Mouse (Mus musculus): Measurements from ENCODE around the gene Klhl7.

The Klhl7 gene

GRCm38 (mm10) chr5:24126967-24127366, 26.6 kb downstream of the Klhl7 start:
- in situ Hi-C loops (cut with MboI; ENCODE audit: low pct_unique_long_range_greater_than_20kb in 1 of 2, low sequenced_read_pairs in 2 of 2, unreplicated experiment in 1 of 2), result no loop called here

DNA sequence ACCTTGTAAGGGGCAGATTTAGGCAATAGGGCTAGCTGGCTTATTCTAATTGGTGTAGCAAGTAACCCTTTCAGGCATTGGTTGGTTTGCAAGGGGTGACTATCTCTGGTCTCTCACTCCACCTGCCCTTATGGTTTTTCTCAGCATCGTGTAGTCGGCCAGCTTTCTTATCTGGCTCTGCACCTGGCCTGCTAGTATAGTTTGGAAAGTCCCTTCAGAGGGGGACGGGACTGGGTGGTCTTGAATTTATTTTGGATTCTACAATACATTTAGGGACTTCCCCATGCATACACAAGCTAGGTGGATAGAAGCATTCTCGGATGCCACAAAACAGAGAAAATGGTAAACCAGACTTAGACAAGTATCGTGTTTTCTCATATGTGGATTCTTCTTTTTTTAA, 46.6 kb downstream of the Klhl7 start:
- in situ Hi-C loops (cut with MboI; ENCODE audit: low pct_unique_long_range_greater_than_20kb in 1 of 2, low sequenced_read_pairs in 2 of 2, unreplicated experiment in 1 of 2), result no loop called here

GRCm38 (mm10) chr5:24152199-24152598, 51.8 kb downstream of the Klhl7 start:
- in situ Hi-C loops (cut with MboI; ENCODE audit: low pct_unique_long_range_greater_than_20kb in 1 of 2, low sequenced_read_pairs in 2 of 2, unreplicated experiment in 1 of 2), result no loop called here

GRCm38 (mm10) chr5:24156774-24157173, 56.4 kb downstream of the Klhl7 start:
- in situ Hi-C loops (cut with MboI; ENCODE audit: low pct_unique_long_range_greater_than_20kb in 1 of 2, low sequenced_read_pairs in 2 of 2, unreplicated experiment in 1 of 2), result no loop called here

- in situ Hi-C loops (cut with MboI; ENCODE audit: low pct_unique_long_range_greater_than_20kb in 1 of 2, low sequenced_read_pairs in 2 of 2, unreplicated experiment in 1 of 2), result loop anchor here in 1 of 2 experiments (10.0 kb wide), 1 partner anchor 110 kb away; no protein-coding TSS in a partner anchor
Observed at GRCm38 (mm10) chr5:24164789-24165445, 64.5 kb downstream of the Klhl7 start, which contains the start of gene Nupl2. TSS of gene Nupl2 (plus strand) at chr5:24164963.

- in situ Hi-C loops (cut with MboI; ENCODE audit: low pct_unique_long_range_greater_than_20kb in 1 of 2, low sequenced_read_pairs in 2 of 2, unreplicated experiment in 1 of 2), result loop anchor here in 1 of 2 experiments (10.0 kb wide), 1 partner anchor 112 kb away; no protein-coding TSS in a partner anchor
Observed at GRCm38 (mm10) chr5:24167263-24167662, 66.9 kb downstream of the Klhl7 start.

GRCm38 (mm10) chr5:24169881-24170280, 69.5 kb downstream of the Klhl7 start:
- in situ Hi-C loops (cut with MboI; ENCODE audit: low pct_unique_long_range_greater_than_20kb in 1 of 2, low sequenced_read_pairs in 2 of 2, unreplicated experiment in 1 of 2), result loop anchor here in 1 of 2 experiments (10.0 kb wide), 1 partner anchor 115 kb away; no protein-coding TSS in a partner anchor

- in situ Hi-C loops (cut with MboI; ENCODE audit: low pct_unique_long_range_greater_than_20kb in 1 of 2, low sequenced_read_pairs in 2 of 2, unreplicated experiment in 1 of 2), result no loop called here
Observed at GRCm38 (mm10) chr5:24172092-24172491, 71.7 kb downstream of the Klhl7 start.

- in situ Hi-C loops (cut with MboI; ENCODE audit: low pct_unique_long_range_greater_than_20kb in 1 of 2, low sequenced_read_pairs in 2 of 2, unreplicated experiment in 1 of 2), result no loop called here
Observed at GRCm38 (mm10) chr5:24181514-24182295, 81.3 kb downstream of the Klhl7 start.

DNA sequence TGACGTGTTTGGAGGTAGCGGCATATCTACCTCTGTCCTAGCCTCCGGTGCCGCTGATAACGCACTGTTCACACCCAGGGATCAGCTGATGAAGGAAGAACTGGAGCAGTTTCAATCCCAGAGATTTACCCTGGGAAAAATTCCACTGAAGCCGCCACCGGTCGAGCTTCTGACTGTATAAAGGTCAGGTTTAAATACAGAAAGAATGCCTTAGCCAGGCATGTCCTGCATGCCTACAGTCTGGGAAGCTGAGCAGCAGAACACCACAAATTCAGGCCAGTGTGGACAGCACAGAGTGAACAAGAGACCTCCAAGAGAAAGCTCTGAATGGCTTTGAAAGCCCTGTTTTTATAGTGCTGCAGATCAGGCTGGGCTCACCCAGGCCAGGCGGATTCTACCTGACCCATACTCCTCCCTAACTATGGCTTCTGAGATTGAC, 81.9 kb downstream of the Klhl7 start:
- in situ Hi-C loops (cut with MboI; ENCODE audit: low pct_unique_long_range_greater_than_20kb in 1 of 2, low sequenced_read_pairs in 2 of 2, unreplicated experiment in 1 of 2), result no loop called here

DNA sequence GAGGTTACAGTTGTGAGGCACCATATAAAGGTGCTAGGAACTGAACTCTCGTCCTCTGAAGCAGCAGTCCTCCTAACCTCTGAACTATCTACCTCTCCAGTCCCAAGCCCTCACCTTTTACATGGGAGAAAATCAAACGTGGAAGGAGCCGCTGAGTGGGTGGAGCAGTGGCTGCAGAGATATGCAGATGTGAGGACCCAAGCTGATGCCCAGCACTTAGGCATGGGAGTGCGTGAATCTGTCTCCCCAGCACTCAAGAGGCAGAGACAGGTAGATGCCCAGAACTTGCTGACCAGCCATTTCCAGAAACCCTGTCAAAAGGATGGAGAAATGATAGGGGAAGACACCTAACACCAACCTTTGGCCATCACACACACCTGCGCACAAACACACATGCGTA, 82.7 kb downstream of the Klhl7 start:
- in situ Hi-C loops (cut with MboI; ENCODE audit: low pct_unique_long_range_greater_than_20kb in 1 of 2, low sequenced_read_pairs in 2 of 2, unreplicated experiment in 1 of 2), result no loop called here

DNA sequence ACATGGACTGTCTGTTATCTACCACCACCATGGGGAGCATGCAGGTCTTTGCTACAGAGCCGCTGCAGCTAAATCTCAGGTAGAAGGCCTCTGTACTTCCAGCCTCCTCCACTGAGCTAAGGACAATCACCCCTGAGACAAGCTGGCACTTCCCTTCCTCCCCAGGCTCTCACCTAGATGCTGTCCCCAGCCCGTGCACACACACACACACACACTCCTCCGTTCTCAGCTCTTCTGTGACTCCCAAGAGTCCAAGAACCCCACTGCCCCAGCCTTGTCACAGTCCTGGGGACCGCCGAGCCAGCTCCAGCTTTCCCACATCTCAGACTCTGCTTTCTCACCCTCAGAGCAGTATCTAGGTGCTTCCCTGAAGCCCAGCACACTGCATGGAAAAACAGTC, 83.6 kb downstream of the Klhl7 start:
- in situ Hi-C loops (cut with MboI; ENCODE audit: low pct_unique_long_range_greater_than_20kb in 1 of 2, low sequenced_read_pairs in 2 of 2, unreplicated experiment in 1 of 2), result no loop called here

GRCm38 (mm10) chr5:24188476-24188875, 88.1 kb downstream of the Klhl7 start:
- in situ Hi-C loops (cut with MboI; ENCODE audit: low pct_unique_long_range_greater_than_20kb in 1 of 2, low sequenced_read_pairs in 2 of 2, unreplicated experiment in 1 of 2), result no loop called here

DNA sequence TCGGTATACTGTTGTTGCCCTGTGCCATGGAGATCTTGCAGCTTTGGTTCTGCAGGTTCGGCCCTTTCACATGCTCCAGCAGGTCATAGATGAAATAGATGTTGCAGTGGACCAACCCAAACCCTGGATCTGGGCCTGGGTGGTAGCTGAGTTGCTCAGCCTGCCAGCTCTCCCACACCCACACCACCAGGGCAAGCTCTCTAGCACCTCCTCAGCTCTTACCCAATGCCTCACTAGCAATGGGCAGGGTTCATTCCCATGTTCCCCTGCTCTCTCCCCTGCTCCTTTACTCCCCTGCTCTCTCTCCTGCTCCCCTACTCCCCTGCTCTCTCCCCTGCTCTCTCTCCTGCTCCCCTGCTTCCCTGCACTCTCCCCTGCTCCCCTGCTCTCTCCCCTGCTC, 91.4 kb downstream of the Klhl7 start:
- in situ Hi-C loops (cut with MboI; ENCODE audit: low pct_unique_long_range_greater_than_20kb in 1 of 2, low sequenced_read_pairs in 2 of 2, unreplicated experiment in 1 of 2), result no loop called here

DNA sequence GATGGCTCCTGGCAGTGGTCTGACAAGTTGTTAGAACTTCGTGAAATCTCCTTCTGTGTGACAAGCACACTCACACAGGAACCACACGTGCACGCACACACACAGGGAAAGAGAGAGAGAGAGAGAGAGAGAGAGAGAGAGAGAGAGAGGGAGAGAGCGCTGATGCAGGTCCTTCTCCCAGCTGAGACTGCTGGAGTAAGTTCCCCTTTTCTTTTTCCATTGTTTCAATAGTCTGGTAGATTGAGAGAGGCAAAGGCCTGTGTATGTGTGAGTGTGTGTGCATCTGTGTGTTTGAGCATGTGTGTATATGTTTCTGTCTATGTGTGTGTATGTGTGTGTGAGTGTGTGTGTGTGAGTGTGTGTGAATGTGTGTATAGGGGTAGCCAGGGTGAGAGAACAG, 100.6 kb downstream of the Klhl7 start:
- in situ Hi-C loops (cut with MboI; ENCODE audit: low pct_unique_long_range_greater_than_20kb in 1 of 2, low sequenced_read_pairs in 2 of 2, unreplicated experiment in 1 of 2), result no loop called here

DNA sequence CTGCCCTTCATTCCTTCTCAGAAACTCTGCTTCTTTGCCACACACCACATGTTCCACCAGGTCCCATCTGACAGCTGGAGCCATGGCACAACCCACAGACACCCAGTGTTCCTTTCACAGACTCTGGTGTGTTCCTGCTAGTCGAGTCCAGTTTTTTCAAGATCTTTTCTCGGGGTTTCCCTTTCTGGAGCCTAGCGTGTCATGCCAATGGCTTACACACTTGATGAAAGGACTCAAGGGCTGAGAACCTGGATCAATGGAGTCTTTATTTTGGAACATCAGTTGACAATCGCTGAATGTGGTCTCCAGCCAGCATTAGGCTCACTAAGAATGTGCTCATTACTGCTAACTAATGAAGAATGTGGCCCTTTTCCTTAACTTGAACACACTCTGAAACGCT, 102.1 kb downstream of the Klhl7 start:
- in situ Hi-C loops (cut with MboI; ENCODE audit: low pct_unique_long_range_greater_than_20kb in 1 of 2, low sequenced_read_pairs in 2 of 2, unreplicated experiment in 1 of 2), result no loop called here

DNA sequence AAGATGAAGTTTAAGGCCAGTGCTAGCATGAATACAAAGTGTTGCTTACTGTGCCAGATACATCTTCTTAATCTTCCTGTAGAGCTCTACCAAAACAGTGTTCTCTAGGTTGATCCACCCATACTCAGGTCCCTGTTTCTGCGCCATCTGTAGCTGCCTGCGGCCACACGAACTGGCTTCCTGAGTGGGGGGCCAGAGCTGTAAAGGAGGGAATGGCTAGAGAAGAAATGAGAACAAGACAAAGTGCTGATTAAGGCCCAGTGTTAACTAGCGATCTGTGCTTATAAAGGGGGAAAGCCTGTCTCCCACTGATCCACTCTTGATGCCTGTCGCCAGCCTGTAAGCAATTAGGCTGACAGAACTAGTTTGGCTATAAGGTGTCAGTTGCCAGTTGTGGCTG, 102.9 kb downstream of the Klhl7 start:
- in situ Hi-C loops (cut with MboI; ENCODE audit: low pct_unique_long_range_greater_than_20kb in 1 of 2, low sequenced_read_pairs in 2 of 2, unreplicated experiment in 1 of 2), result no loop called here

DNA sequence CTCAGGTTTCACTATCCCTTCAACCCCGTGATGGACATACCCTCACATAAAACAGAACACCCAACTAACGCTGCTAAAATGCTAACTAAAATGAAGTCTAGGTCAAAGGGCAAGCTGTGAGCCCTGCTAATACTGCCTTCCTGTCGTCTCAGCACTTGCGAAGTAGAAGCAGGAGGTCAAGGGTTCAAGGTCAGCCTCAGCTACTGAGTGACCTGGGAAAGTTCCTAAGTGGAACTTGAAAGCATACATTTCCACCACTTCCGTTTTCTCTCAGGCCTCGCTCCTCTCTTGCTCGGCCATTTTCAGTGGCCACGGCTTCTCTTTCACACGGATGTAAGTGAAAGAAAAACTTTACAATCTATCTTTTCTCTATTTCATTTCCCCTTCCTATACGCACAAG, 107.6 kb downstream of the Klhl7 start:
- in situ Hi-C loops (cut with MboI; ENCODE audit: low pct_unique_long_range_greater_than_20kb in 1 of 2, low sequenced_read_pairs in 2 of 2, unreplicated experiment in 1 of 2), result no loop called here

DNA sequence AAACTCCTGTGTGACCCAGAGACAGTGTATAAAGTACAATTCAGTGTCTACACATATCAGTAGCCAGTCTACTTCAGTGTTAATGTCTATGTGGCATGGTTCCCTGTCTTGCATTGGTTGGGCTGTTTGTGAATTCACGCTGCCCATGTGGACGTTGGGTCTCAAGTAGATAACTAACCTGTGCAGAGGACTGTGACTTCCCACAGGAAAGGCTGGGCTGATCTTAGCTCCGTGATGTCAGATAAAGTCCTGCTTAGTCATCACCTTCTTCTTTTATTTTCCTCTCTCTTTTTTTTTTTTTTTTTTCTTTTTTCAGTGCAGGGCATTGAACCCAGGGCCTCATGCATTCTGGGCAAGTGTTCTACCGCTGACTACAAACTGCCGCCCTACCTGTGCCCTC, 108.1 kb downstream of the Klhl7 start:
- in situ Hi-C loops (cut with MboI; ENCODE audit: low pct_unique_long_range_greater_than_20kb in 1 of 2, low sequenced_read_pairs in 2 of 2, unreplicated experiment in 1 of 2), result no loop called here

Data from mouse embryonic stem cell (cell line).